Mouse (Mus musculus): ENCODE measurements at regions not wholly inside any gene's neighbourhood (a gene's known extent, or its start where the extent isn't known, plus 50 kb on each side); places are given as distances from the start of the nearest gene placed in this dataset.
"Not testable (repeated sequence)": the region's sequence is repeated elsewhere in the genome, so short reads cannot be mapped to it uniquely, and the experiment has no call there.

DNA sequence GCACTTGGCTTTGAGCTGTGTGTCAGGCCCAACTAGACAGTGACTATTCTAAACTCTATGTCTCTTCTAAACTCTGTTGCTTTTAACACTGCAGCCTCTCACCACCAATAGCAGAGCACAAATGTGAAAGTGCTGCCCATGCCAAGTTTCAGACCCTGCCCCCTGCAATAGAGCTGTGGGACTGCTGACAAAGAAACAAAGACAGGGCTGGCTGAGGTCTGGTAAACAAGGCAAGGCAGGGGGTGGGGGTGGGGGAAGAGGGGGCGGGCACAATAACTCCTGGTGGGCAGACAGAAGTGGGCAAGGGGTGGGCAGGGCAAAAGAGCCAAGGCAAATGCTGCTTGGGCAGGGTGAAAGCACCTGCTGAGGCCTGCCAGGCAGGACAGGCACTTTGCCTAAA is 172.9 kb upstream of the 9130204L05Rik start:
- DNase-seq = no peak

DNA sequence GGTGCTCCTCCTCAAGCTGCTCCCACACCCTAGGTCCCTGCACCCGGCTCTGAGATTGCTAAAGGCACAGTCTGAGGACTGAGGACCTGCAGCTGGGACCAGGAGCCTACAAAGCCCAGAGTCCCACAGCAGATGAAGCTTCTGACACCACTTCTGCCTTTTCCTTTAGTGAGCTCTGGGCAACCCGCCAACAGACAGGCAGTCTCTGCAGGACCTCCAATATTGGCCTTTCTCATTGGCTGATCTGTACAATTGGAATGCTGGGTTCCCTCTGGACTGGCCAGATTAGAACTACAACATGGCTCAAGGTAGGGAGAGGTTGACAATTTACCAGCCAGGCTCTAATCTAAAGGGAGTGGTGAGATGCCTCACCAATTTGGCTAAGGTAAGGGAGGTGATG is 164.3 kb upstream of the 9130204L05Rik start:
- DNase-seq = not testable (repeated sequence)

DNA sequence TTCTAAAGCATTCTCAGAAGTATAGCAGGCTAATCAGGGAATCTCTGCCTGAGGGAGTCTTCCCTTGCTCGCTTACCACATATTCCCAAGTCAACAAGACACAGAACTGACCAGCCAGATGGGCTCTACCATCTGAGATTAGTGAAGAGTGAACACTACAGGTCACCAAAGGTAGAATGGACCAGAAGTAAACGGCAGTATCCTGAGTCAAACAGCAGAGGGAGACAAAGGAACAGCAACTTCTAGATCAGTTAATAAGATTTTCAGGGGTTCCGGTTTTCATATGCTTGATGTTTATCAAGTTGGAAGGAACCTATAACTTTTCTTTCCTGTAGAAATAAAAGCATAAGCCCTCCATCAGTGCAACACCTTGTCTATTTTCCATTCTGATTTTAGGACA is 132.6 kb upstream of the 9130204L05Rik start:
- peak; percentile 14 to 31 for DNase-seq

DNA sequence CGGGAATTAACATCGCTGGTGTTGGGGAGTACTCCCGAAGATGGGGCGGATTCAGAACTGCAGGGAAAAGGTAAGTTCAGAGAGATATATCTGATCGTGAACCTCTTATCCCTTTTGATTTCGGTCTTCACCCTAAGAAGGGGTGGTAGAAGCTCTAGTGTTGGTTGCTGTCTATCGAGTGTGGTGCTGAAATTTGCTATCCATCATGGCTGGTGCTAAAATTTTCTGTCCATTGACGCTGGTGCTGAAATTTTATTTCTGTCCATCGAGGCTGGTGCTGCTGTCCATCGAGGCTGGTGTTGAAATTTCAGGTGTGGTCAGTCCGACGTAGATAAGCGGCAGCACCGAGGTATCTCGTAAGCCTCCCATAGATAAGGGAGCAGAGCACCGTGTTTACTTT is 122.7 kb upstream of the 9130204L05Rik start:
- DNase-seq = no peak

Data from kidney, adult 8-10 months (tissue).